Mouse (Mus musculus) limb, embryonic 14.5 days (tissue): Measurements from ENCODE around the gene Glyr1. TPM values are rescaled to one million over a fixed set of nuclear protein-coding genes. Genes with fewer than 3 reads are reported as not detected.

Experiments used
- ATAC-seq: fragments of 200-750 bp; cut with Nextera tagmentation; 2 replicates; pipeline ENCODE4 v1.8.0; 2017; ENCODE audit warnings: low read depth, moderate number of reproducible peaks, moderate TSS enrichment; ENCODE audit not compliant: low FRiP score
- DNase-seq: peaks from one replicate; pipeline ENCODE4 v3.0.0-alpha.2; 2015; ENCODE audit warnings: low spot score
- H3K27ac ChIP-seq: fragments of 300-500 bp; sonication (generic); replicated peaks from 2 replicates; pipeline ENCODE4 v1.5.1; 2014; ENCODE audit warnings: low read depth, mild to moderate bottlenecking, low read length, moderate library complexity, mixed read lengths
- H3K27me3 ChIP-seq: fragments of 300-500 bp; sonication (generic); 2 replicates; pipeline ENCODE4 v1.6.1; 2014; ENCODE audit warnings: low read length, mixed read lengths; ENCODE audit not compliant: control insufficient read depth, insufficient read depth
- H3K36me3 ChIP-seq: fragments of 300-500 bp; sonication (generic); 2 replicates; pipeline ENCODE4 v1.6.1; 2014; ENCODE audit warnings: mild to moderate bottlenecking, low read length, moderate library complexity, mixed read lengths; ENCODE audit not compliant: control insufficient read depth, insufficient read depth
- H3K4me1 ChIP-seq: fragments of 300-500 bp; sonication (generic); 2 replicates; pipeline ENCODE4 v1.6.1; 2014; ENCODE audit warnings: antibody characterized with exemption, low read length, mixed read lengths; ENCODE audit not compliant: control insufficient read depth, insufficient read depth
- H3K4me2 ChIP-seq: fragments of 300-500 bp; sonication (generic); replicated peaks from 2 replicates; pipeline ENCODE4 v1.6.1; 2014; ENCODE audit warnings: low read depth, mild to moderate bottlenecking, low read length, moderate library complexity; ENCODE audit not compliant: severe bottlenecking
- H3K4me3 ChIP-seq: fragments of 300-500 bp; sonication (generic); replicated peaks from 2 replicates; pipeline ENCODE4 v1.5.1; 2014; ENCODE audit warnings: low read length
- H3K9ac ChIP-seq: fragments of 300-500 bp; sonication (generic); 2 replicates; pipeline ENCODE4 v1.6.1; 2014; ENCODE audit warnings: mild to moderate bottlenecking, low read depth, low read length, moderate library complexity; ENCODE audit not compliant: severe bottlenecking
- H3K9me3 ChIP-seq: fragments of 300-500 bp; sonication (generic); 2 replicates; pipeline ENCODE4 v1.6.1; 2016; ENCODE audit warnings: low read length; ENCODE audit not compliant: control insufficient read depth
- POLR2A ChIP-seq: fragments of 200-500 bp; IDR thresholded peaks from 2 replicates; pipeline ENCODE4 v1.8.0; 2012; ENCODE audit warnings: inconsistent platforms, mild to moderate bottlenecking, moderate library complexity, borderline replicate concordance; ENCODE audit not compliant: insufficient read depth, insufficient read length; ENCODE audit errors: extremely low read depth
- WGBS: fragments of 180-500 bp; shearing (Covaris S2); extraction: QIAGEN DNeasy Blood & Tissue Kit; methylation state at CpG from one replicate; pipeline ENCODE4 v1.1.7; 2014; 5-methylcytosine and 5-hydroxymethylcytosine counted together
- polyA plus RNA-seq, 2 experiments: library from polyadenylated mRNA; depleted of rRNA in 1 of 2; stranded (reverse) in 1 of 2; unstranded in 1 of 2; fragments of >200 nt; fragmentation: Nextera tagmentation in 1 of 2; extraction: Ambion mirVana in 1 of 2; gene quantifications; 2 replicates each; pipeline versions ENCODE4 v1.2.1 to v1.2.3; 2012 to 2014

Glyr1 gene
- polyA plus RNA-seq, 2 experiments = 87.9 to 121 TPM

DNA sequence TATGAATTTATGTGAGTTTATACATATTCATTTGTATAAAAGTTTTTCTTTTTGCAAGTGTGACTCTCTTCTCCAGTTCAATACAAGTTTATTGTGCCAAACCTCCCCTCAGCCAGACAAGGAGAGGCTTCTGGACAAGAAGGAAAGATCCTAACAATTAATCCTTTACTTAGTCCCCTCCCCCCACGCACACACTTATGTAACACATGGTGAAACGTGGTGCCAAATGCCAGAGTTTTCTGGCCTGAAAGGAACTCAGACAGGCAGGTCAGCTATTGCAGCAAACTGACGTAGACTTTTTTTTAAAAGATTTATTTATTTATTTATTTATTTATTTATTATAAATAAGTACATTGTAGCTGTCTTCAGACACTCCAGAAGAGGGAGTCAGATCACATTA lies 49.1 kb downstream of the Glyr1 start:
- Histone ChIP-seq H3K9ac (no peak overlapping the region), H3K4me1 (no peaks in the 10 kb centered on the region), H3K27ac (no peak overlapping the region), H3K4me3 (no peak overlapping the region), H3K27me3 (no peaks in the 10 kb centered on the region), H3K36me3 (no peaks in the 10 kb centered on the region), H3K9me3 (no peaks in the 10 kb centered on the region), H3K4me2 (no peak overlapping the region)
- 64% methylated on average over 3 of the region's 3 CpGs for WGBS
- ATAC-seq (no peak), DNase-seq (no peak)
- TF ChIP-seq POLR2A = no peak

DNA sequence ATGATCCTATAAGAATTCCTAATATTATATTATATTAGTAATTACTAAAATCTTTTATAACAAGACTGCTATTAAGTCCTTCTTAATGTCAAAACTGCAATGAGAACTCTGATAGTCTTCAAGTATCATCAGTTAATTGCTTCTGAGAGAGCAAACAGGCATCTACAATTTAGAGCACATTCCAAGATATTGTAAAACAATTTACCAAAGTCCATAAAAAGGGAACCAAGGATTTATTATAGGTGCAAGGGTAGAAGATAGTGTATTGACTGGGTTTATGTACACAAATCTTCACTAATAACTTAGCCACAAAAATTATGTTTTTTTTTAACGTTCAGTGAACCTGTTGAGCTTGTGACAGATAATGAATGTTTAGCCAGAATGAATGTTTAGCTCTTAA lies 50.7 kb downstream of the Glyr1 start:
- TF ChIP-seq POLR2A = no peak
- DNase-seq (no peak), ATAC-seq (no peak)
- no peaks in the 10 kb centered on the region for H3K36me3 ChIP-seq
- no peak overlapping the region for H3K27ac ChIP-seq
- no peaks in the 10 kb centered on the region for H3K9me3 ChIP-seq
- no peak overlapping the region for H3K9ac ChIP-seq
- H3K4me2 ChIP-seq = no peak overlapping the region
- H3K27me3 ChIP-seq = no peaks in the 10 kb centered on the region
- H3K4me1 ChIP-seq = no peaks in the 10 kb centered on the region
- WGBS = 60% methylated on average over 1 of the region's 1 CpGs
- H3K4me3 ChIP-seq = no peak overlapping the region

DNA sequence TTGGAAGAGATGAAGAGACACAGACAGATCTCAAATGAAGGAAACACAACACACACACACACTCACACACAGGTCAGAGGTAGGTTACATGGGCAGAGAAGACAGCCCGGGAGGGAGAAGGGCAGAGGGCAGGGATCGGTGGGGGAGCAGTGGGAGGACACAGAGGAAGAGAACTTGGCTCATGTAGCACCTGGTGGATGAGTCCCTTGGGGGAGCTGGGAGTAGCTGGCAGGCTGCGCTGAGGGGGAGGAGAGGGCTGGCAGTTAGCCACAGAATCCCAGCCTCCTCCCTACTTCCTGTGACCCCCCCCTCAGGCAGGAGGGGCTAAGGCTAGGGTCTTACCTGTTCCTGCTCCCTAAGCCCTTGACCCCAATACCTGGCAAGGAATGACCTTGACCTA lies 52.1 kb downstream of the Glyr1 start, which contains the start of gene Sept12:
Sept12 (minus strand) TSS at position 300 of the 400 bp plus-strand sequence.
- Histone ChIP-seq H3K9ac (no peak within 1 kb of the TSS), H3K4me1 (no peaks in the 10 kb centered on the region), H3K4me3 (no peak within 1 kb of the TSS), H3K27ac (no peak within 1 kb of the TSS), H3K36me3 (no peaks in the 10 kb centered on the region), H3K9me3 (no peaks in the 10 kb centered on the region), H3K4me2 (no peak within 1 kb of the TSS), H3K27me3 (no peaks in the 10 kb centered on the region)
- DNase-seq (no peak), ATAC-seq (no peak)
- WGBS = 40% methylated on average over 3 of the region's 3 CpGs
- no peak for TF ChIP-seq POLR2A

DNA sequence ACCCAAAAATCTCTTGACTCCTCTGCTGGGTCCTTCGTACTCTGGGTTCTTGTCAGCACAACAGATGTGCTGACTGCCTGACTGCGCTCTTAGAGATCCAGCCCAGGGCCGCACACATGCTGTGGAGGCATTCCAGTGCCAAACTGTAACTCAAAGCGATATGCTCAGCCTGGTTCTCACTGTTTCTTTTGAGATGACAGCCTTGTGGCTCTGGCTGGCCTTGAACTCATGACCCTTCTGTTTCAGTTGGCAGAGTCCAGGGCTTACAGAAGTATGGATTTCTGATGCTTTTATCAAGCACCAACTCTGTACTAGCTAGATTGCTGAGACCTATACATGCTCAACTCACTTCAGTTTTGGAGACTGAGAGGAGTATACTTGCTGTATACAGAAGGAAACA lies 56.4 kb downstream of the Glyr1 start:
- Histone ChIP-seq H3K9ac (no peak overlapping the region), H3K36me3 (no peaks in the 10 kb centered on the region), H3K9me3 (no peaks in the 10 kb centered on the region), H3K4me2 (no peak overlapping the region), H3K4me3 (no peak overlapping the region), H3K27me3 (no peaks in the 10 kb centered on the region), H3K4me1 (no peaks in the 10 kb centered on the region), H3K27ac (no peak overlapping the region)
- no peak for TF ChIP-seq POLR2A
- DNase-seq (no peak), ATAC-seq (no peak)
- WGBS = 75% methylated on average over 4 of the region's 4 CpGs

DNA sequence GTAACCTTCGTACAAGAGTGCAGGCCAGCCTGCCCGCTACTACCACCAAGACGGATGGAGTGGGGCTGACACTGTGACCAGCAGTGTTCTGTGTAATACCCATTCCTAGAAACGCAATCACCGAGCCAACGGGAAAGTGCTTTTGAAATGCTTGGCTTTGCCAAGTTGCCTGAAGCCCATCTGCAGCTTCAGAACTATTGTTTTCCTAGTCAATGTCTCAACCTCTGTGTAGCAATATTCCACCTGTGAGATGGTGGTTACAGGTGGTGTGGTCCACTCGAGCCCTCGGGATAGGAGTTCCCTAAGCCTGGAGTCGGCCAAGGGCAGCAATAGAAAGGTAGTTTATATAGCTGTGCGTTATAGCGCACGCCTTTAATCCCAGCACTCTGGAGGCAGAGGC lies 64.9 kb downstream of the Glyr1 start:
- Histone ChIP-seq H3K4me1 (no peaks in the 10 kb centered on the region), H3K9ac (no peak overlapping the region), H3K4me3 (no peak overlapping the region), H3K4me2 (no peak overlapping the region), H3K36me3 (no peaks in the 10 kb centered on the region), H3K9me3 (no peaks in the 10 kb centered on the region), H3K27me3 (no peaks in the 10 kb centered on the region), H3K27ac (no peak overlapping the region)
- TF ChIP-seq POLR2A = no peak
- DNase-seq = no peak
- WGBS = 89% methylated on average over 12 of the region's 12 CpGs
- ATAC-seq = no peak
